Mouse (Mus musculus): ENCODE data around the gene Fam69b. TPM values are rescaled to one million over a fixed set of nuclear protein-coding genes. Genes with fewer than 3 reads are reported as not detected.

Gene Fam69b
- polyA plus RNA-seq, 1 experiment = 4.2 TPM

- H3K4me1 ChIP-seq (ENCODE audit: control insufficient read depth, insufficient read depth, low read length) = peaks cover 8% of the 10 kb centered on the region
- H3K27ac ChIP-seq (ENCODE audit: control insufficient read depth, insufficient read depth, low read depth, low read length, poor library complexity) = peak overlapping the region; percentile 31; the same call in 1 of the 2 replicates
- WGBS = 41% methylated on average over 1 of the region's 1 CpGs
- TF ChIP-seq CTCF (IDR thresholded peaks at IDR 0.05; ENCODE audit: control insufficient read depth, insufficient read depth, low read length) (no peak), POLR2A (IDR thresholded peaks at IDR 0.05; ENCODE audit: borderline replicate concordance, control insufficient read depth, low read depth, low read length) (no peak)
- peak overlapping the region; percentile 31 for H3K4me3 ChIP-seq (replicated peaks; ENCODE audit: control insufficient read depth, low read depth, low read length)
These were observed 26.7 kb upstream of the Fam69b start for GRCm38 (mm10) chr2:26601595-26601994.

GRCm38 (mm10) chr2:26602631-26603030 is 25.6 kb upstream of the Fam69b start:
- 54% methylated on average over 5 of the region's 5 CpGs for WGBS
- peak overlapping the region; percentile 93 for H3K4me3 ChIP-seq (replicated peaks; ENCODE audit: control insufficient read depth, low read depth, low read length)
- peaks cover 6% of the 10 kb centered on the region for H3K4me1 ChIP-seq (ENCODE audit: control insufficient read depth, insufficient read depth, low read length)
- no peak for TF ChIP-seq POLR2A (IDR thresholded peaks at IDR 0.05; ENCODE audit: borderline replicate concordance, control insufficient read depth, low read depth, low read length)
- no peak for TF ChIP-seq CTCF (IDR thresholded peaks at IDR 0.05; ENCODE audit: control insufficient read depth, insufficient read depth, low read length)
- peak overlapping the region; percentile 100 for H3K27ac ChIP-seq (ENCODE audit: control insufficient read depth, insufficient read depth, low read depth, low read length, poor library complexity)

DNA sequence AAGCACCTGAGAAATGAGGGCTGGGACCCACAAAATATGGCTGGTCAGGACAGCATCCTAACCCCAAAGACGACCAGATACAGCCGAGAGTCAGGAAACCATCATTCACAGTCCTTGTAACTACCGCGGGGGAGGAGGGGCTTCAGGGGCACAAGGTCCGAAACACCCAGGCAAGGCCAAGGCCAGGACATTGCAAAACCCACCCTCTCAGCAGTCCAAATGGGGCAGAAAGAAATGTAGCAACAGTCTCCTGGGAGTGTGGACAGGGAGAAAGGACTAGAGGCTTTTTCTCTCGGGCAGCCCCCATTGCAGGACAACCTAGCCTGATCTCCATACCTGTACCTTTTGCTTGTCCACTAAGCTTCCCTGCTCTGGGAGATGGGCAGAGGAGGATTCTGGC is 25.1 kb upstream of the Fam69b start:
- TF ChIP-seq CTCF (IDR thresholded peaks at IDR 0.05; ENCODE audit: control insufficient read depth, insufficient read depth, low read length) = no peak
- TF ChIP-seq POLR2A (IDR thresholded peaks at IDR 0.05; ENCODE audit: borderline replicate concordance, control insufficient read depth, low read depth, low read length) = no peak

GRCm38 (mm10) chr2:26603720-26604671 is 24.3 kb upstream of the Fam69b start, which contains the start of gene Agpat2:
Gene Agpat2, minus strand, starts transcription at chr2:26604417.
- Histone ChIP-seq H3K4me3 (replicated peaks; ENCODE audit: control insufficient read depth, low read depth, low read length) (peak within 1 kb of the TSS; percentile 93), H3K4me1 (ENCODE audit: control insufficient read depth, insufficient read depth, low read length) (peaks cover 8% of the 10 kb centered on the region), H3K27ac (ENCODE audit: control insufficient read depth, insufficient read depth, low read depth, low read length, poor library complexity) (peak within 1 kb of the TSS; percentile 100)
- peak; percentile 35; the same call in 1 of the 2 replicates for TF ChIP-seq CTCF (IDR thresholded peaks at IDR 0.05; ENCODE audit: control insufficient read depth, insufficient read depth, low read length)
- peak; percentile 71 for TF ChIP-seq POLR2A (IDR thresholded peaks at IDR 0.05; ENCODE audit: borderline replicate concordance, control insufficient read depth, low read depth, low read length)
- WGBS = 1% methylated on average over 98 of the region's 103 CpGs

More for the DNA sequence above, 25.1 kb upstream of the Fam69b start:
- peak overlapping the region; percentile 93 for H3K4me3 ChIP-seq (replicated peaks; ENCODE audit: control insufficient read depth, low read depth, low read length)
- peaks cover 8% of the 10 kb centered on the region for H3K4me1 ChIP-seq (ENCODE audit: control insufficient read depth, insufficient read depth, low read length)
- peak overlapping the region; percentile 100 for H3K27ac ChIP-seq (ENCODE audit: control insufficient read depth, insufficient read depth, low read depth, low read length, poor library complexity)
- WGBS = 5% methylated on average over 6 of the region's 6 CpGs

- WGBS = 64% methylated on average over 8 of the region's 8 CpGs
These were observed 22.9 kb upstream of the Fam69b start for GRCm38 (mm10) chr2:26605331-26605730.

GRCm38 (mm10) chr2:26606579-26606978 is 21.7 kb upstream of the Fam69b start:
- Histone ChIP-seq H3K4me3 (replicated peaks; ENCODE audit: control insufficient read depth, low read depth, low read length) (no peak overlapping the region), H3K4me1 (ENCODE audit: control insufficient read depth, insufficient read depth, low read length) (peaks cover 5% of the 10 kb centered on the region; the same call in 1 of the 2 replicates), H3K27ac (ENCODE audit: control insufficient read depth, insufficient read depth, low read depth, low read length, poor library complexity) (peak overlapping the region; percentile 94)
- TF ChIP-seq CTCF (IDR thresholded peaks at IDR 0.05; ENCODE audit: control insufficient read depth, insufficient read depth, low read length) (no peak), POLR2A (IDR thresholded peaks at IDR 0.05; ENCODE audit: borderline replicate concordance, control insufficient read depth, low read depth, low read length) (no peak)
- WGBS = 22% methylated on average over 3 of the region's 3 CpGs

More at GRCm38 (mm10) chr2:26605331-26605730, 22.9 kb upstream of the Fam69b start:
- TF ChIP-seq CTCF (IDR thresholded peaks at IDR 0.05; ENCODE audit: control insufficient read depth, insufficient read depth, low read length) = no peak
- TF ChIP-seq POLR2A (IDR thresholded peaks at IDR 0.05; ENCODE audit: borderline replicate concordance, control insufficient read depth, low read depth, low read length) = no peak
- H3K27ac ChIP-seq (ENCODE audit: control insufficient read depth, insufficient read depth, low read depth, low read length, poor library complexity) = no peak overlapping the region
- H3K4me1 ChIP-seq (ENCODE audit: control insufficient read depth, insufficient read depth, low read length) = peaks cover 5% of the 10 kb centered on the region; the same call in 1 of the 2 replicates
- no peak overlapping the region for H3K4me3 ChIP-seq (replicated peaks; ENCODE audit: control insufficient read depth, low read depth, low read length)

- H3K27ac ChIP-seq (ENCODE audit: control insufficient read depth, insufficient read depth, low read depth, low read length, poor library complexity) = peak overlapping the region; percentile 94
- H3K4me3 ChIP-seq (replicated peaks; ENCODE audit: control insufficient read depth, low read depth, low read length) = no peak overlapping the region
- H3K4me1 ChIP-seq (ENCODE audit: control insufficient read depth, insufficient read depth, low read length) = peaks cover 5% of the 10 kb centered on the region; the same call in 1 of the 2 replicates
- WGBS = 27% methylated on average over 6 of the region's 6 CpGs
- no peak for TF ChIP-seq POLR2A (IDR thresholded peaks at IDR 0.05; ENCODE audit: borderline replicate concordance, control insufficient read depth, low read depth, low read length)
- no peak for TF ChIP-seq CTCF (IDR thresholded peaks at IDR 0.05; ENCODE audit: control insufficient read depth, insufficient read depth, low read length)
These were observed 21.0 kb upstream of the Fam69b start for GRCm38 (mm10) chr2:26607056-26607910.

All from bone marrow, adult 2 months (tissue).